Mouse (Mus musculus) cerebellum, adult 2 months (tissue): ENCODE results near the gene Ephb2.

Experiments used
- CTCF ChIP-seq: fragments of 200-500 bp; IDR thresholded peaks from 2 replicates; pipeline ENCODE4 v1.5.1; 2011; ENCODE audit warnings: low read depth, mild to moderate bottlenecking, control low read depth, low read length, moderate library complexity, borderline replicate concordance; ENCODE audit not compliant: insufficient read depth
- POLR2A ChIP-seq: fragments of 200-500 bp; IDR thresholded peaks from 2 replicates; pipeline ENCODE4 v1.6.1; 2011; ENCODE audit warnings: low read length, control low read depth, borderline replicate concordance; ENCODE audit not compliant: insufficient read depth

DNA sequence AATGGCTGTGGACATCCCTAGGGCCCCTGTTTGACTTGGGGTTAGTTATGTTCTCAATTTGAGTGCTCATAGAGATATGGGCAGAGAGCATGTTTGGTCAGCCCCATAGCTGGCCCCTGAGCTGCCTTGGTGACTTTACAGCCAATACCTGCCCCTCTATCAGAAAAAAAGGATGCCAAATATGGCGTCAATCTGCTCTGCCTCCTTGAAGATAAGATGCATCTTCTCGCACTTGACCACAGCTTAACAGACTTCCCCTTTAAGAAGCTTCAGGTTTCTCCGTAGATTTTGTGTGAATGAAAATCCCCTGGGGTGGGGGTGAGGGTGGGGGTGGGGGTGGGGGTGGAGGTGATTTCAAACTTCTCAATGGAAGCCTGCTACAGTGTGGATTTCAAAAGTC is 177.9 kb downstream of the Ephb2 start:
- TF ChIP-seq POLR2A: no peak
- no peak for TF ChIP-seq CTCF
